In the genomic region with DNA sequence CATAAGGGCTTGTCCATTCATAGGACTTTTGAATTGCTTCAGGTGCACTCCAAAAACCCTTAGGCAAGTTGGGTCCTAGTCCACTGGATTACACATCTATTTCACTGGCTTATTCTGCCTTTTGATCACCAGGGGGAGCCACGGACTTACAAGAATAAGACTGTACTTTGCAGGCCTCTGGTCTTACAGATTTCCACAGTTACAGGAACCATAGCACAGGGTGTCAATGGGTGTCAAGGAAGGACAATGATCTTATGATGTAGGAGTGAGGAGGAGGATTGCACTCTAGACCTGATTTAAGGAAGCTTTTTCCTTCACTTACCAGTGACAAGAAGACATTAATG, we compare ENCODE assay signal across 9 mouse cellular contexts. TPM values are rescaled to one million over a fixed set of nuclear protein-coding genes. Genes with fewer than 3 reads are reported as not detected.
DNase-seq lines count a peak whose midpoint lies in the region; ATAC-seq lines count a peak whose summit lies in the region.
"Had no signal": no experiment of that assay in that cellular context is flagged by ENCODE, and none has a peak within 500 bp of the region (broad histone marks: within the 10 kb centered on the region; RNA-seq: fewer than 3 reads in every experiment).

No protein-coding gene starts in this region.

- H3K9me3 ChIP-seq in embryonic facial prominence, embryonic 11.5 days (replicated peaks; ENCODE audit: control insufficient read depth, low read length), result no peaks in the 10 kb centered on the region
- no peaks in the 10 kb centered on the region for H3K9me3 ChIP-seq in embryonic facial prominence, embryonic 10.5 days
- no peaks in the 10 kb centered on the region for H3K9me3 ChIP-seq in midbrain, embryonic 13.5 days
- no peaks in the 10 kb centered on the region for H3K9me3 ChIP-seq in midbrain, embryonic 10.5 days (replicated peaks)
- H3K9me3 ChIP-seq: heart, embryonic 13.5 days had no signal

- no peak overlapping the region for H3K27ac ChIP-seq in embryonic facial prominence, embryonic 11.5 days (replicated peaks; ENCODE audit: low read depth, low read length)
- H3K27ac ChIP-seq in embryonic facial prominence, embryonic 10.5 days (replicated peaks), result no peak overlapping the region
- no peak overlapping the region for H3K27ac ChIP-seq in midbrain, embryonic 13.5 days
- H3K27ac ChIP-seq in midbrain, embryonic 10.5 days (replicated peaks), result no peak overlapping the region
- H3K27ac ChIP-seq: heart, embryonic 13.5 days had no signal

- no peaks in the 10 kb centered on the region for H3K27me3 ChIP-seq in embryonic facial prominence, embryonic 11.5 days (ENCODE audit: control insufficient read depth, insufficient read depth, low read length)
- no peaks in the 10 kb centered on the region for H3K27me3 ChIP-seq in embryonic facial prominence, embryonic 10.5 days (replicated peaks; ENCODE audit: low read depth, poor library complexity, severe bottlenecking)
- no peaks in the 10 kb centered on the region for H3K27me3 ChIP-seq in midbrain, embryonic 13.5 days
- no peaks in the 10 kb centered on the region for H3K27me3 ChIP-seq in midbrain, embryonic 10.5 days (ENCODE audit: low read depth, poor library complexity, severe bottlenecking)

- H3K4me3 ChIP-seq in embryonic facial prominence, embryonic 11.5 days (ENCODE audit: low read depth, low read length), result no peak overlapping the region
- H3K4me3 ChIP-seq in embryonic facial prominence, embryonic 10.5 days, result no peak overlapping the region
- no peak overlapping the region for H3K4me3 ChIP-seq in midbrain, embryonic 13.5 days (replicated peaks)
- H3K4me3 ChIP-seq in midbrain, embryonic 10.5 days, result no peak overlapping the region
- H3K4me3 ChIP-seq: heart, embryonic 13.5 days had no signal

- DNase-seq in embryonic facial prominence, embryonic 11.5 days (ENCODE audit: low spot score), result peak; percentile 78
- no peak for DNase-seq in embryonic facial prominence, embryonic 10.5 days (ENCODE audit: low spot score)
- DNase-seq in midbrain, embryonic 10.5 days (ENCODE audit: low spot score), result no peak
- DNase-seq in brain, adult 2 months (ENCODE audit: low read depth, low spot score), result peak; percentile 79
- DNase-seq in kidney, postnatal 36 days, result peak; percentile 65 to 66
- no peak for DNase-seq in spleen, postnatal 14 days (ENCODE audit: low spot score in 2 of 2)
- DNase-seq in right cerebral cortex, postnatal 25 days, result no peak

- no peak overlapping the region for H3K9ac ChIP-seq in embryonic facial prominence, embryonic 11.5 days (replicated peaks; ENCODE audit: low read length)
- H3K9ac ChIP-seq in midbrain, embryonic 13.5 days (replicated peaks), result no peak overlapping the region
- H3K9ac ChIP-seq: heart, embryonic 13.5 days had no signal

- H3K36me3 ChIP-seq in embryonic facial prominence, embryonic 11.5 days (replicated peaks; ENCODE audit: control insufficient read depth, insufficient read depth, low read depth, low read length), result no peaks in the 10 kb centered on the region
- H3K36me3 ChIP-seq in embryonic facial prominence, embryonic 10.5 days (replicated peaks), result no peaks in the 10 kb centered on the region
- peaks cover 50% of the 10 kb centered on the region for H3K36me3 ChIP-seq in midbrain, embryonic 13.5 days
- 0 out of 2 replicates have a peak, but pooled peaks cover 5% of the 10 kb centered on the region for H3K36me3 ChIP-seq in midbrain, embryonic 10.5 days
- H3K36me3 ChIP-seq: heart, embryonic 13.5 days had no signal

- no peak overlapping the region for H3K4me2 ChIP-seq in embryonic facial prominence, embryonic 11.5 days (ENCODE audit: low read depth, low read length)
- H3K4me2 ChIP-seq in midbrain, embryonic 13.5 days (replicated peaks), result no peak overlapping the region
- H3K4me2 ChIP-seq: heart, embryonic 13.5 days had no signal

- no peak; the same call in 1 of the 2 replicates for ATAC-seq in embryonic facial prominence, embryonic 11.5 days (replicated peaks; ENCODE audit: insufficient number of reproducible peaks, low FRiP score, low TSS enrichment, low read depth)
- ATAC-seq in midbrain, embryonic 13.5 days, result peak; percentile 55; the same call in 1 of the 2 replicates

- WGBS in embryonic facial prominence, embryonic 11.5 days, result 16% methylated on average over 1 of the region's 1 CpGs
- 9% methylated on average over 1 of the region's 1 CpGs for WGBS in embryonic facial prominence, embryonic 10.5 days
- WGBS in midbrain, embryonic 13.5 days, result 20% methylated on average over 1 of the region's 1 CpGs
- 32% methylated on average over 1 of the region's 1 CpGs for WGBS in midbrain, embryonic 10.5 days

- H3K4me1 ChIP-seq in embryonic facial prominence, embryonic 11.5 days (ENCODE audit: control insufficient read depth, insufficient read depth, low read length), result no peaks in the 10 kb centered on the region
- H3K4me1 ChIP-seq in embryonic facial prominence, embryonic 10.5 days, result peaks cover 3% of the 10 kb centered on the region; the same call in 1 of the 2 replicates
- no peaks in the 10 kb centered on the region for H3K4me1 ChIP-seq in midbrain, embryonic 13.5 days (replicated peaks)
- H3K4me1 ChIP-seq in midbrain, embryonic 10.5 days, result no peaks in the 10 kb centered on the region
- H3K4me1 ChIP-seq: heart, embryonic 13.5 days had no signal

RNA-seq across cellular contexts. Expression of a gene that starts 12.0 kb away (rescaled TPM):
- 304 and 321 TPM in 2 replicates for polyA plus RNA-seq in embryonic facial prominence, embryonic 11.5 days (2014; fragmentation: Nextera tagmentation; extraction: Ambion mirVana)
- 254 and 277 TPM in 2 replicates for polyA plus RNA-seq in embryonic facial prominence, embryonic 10.5 days (2016; fragmentation: Nextera tagmentation; extraction: Ambion mirVana)
- polyA plus RNA-seq in midbrain, embryonic 13.5 days (2015; fragmentation: Nextera tagmentation; extraction: Ambion mirVana), result 179 and 192 TPM in 2 replicates
- polyA plus RNA-seq in midbrain, embryonic 10.5 days (2016; fragmentation: Nextera tagmentation; extraction: Ambion mirVana), result 231 and 297 TPM in 2 replicates

RNA-seq across cellular contexts. Expression of a gene that starts 16.5 kb away (rescaled TPM):
- polyA plus RNA-seq in embryonic facial prominence, embryonic 11.5 days (2014; fragmentation: Nextera tagmentation; extraction: Ambion mirVana), result 23.2 and 27.3 TPM in 2 replicates
- polyA plus RNA-seq in embryonic facial prominence, embryonic 10.5 days (2016; fragmentation: Nextera tagmentation; extraction: Ambion mirVana), result 17.2 and 17.6 TPM in 2 replicates
- 15.9 and 18.9 TPM in 2 replicates for polyA plus RNA-seq in midbrain, embryonic 13.5 days (2015; fragmentation: Nextera tagmentation; extraction: Ambion mirVana)
- 15.0 and 15.5 TPM in 2 replicates for polyA plus RNA-seq in midbrain, embryonic 10.5 days (2016; fragmentation: Nextera tagmentation; extraction: Ambion mirVana)

Comparison
In these comparisons a context has a peak if more than half of its experiments do, and no peak if none do; other contexts are left out.
1. DNase-seq: peak in embryonic facial prominence, embryonic 11.5 days (single experiment), brain, adult 2 months (single experiment) and kidney, postnatal 36 days (2 of 2); none in embryonic facial prominence, embryonic 10.5 days (single experiment), midbrain, embryonic 10.5 days (single experiment), spleen, postnatal 14 days (0 of 2) and right cerebral cortex, postnatal 25 days (single experiment).